Mouse (Mus musculus): ENCODE data around the gene Clrn3.

DNA sequence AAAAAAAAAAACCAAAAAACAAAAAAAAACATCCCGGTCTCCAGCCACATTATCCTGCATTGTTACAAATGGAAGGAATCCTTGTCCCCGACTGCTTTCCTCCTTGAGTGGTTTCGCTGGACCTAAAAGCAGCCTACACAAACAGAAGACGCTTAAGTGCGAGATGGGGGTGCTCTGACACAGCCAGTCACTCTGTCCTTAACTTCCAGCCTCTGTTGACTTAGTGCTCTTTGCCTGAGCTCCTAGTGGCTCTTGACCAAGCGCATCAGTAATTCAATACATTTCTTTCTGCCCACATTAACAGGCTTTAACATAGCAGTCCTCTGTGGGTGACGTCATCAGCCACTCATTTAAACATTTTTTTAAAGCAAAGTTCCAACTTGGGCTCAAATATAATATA is 17.5 kb upstream of the Clrn3 start:
- TF ChIP-seq POLR2A (IDR thresholded peaks at IDR 0.05; ENCODE audit: borderline replicate concordance, extremely low read depth, insufficient read depth, insufficient read length, poor library complexity, severe bottlenecking) = no peak
- TF ChIP-seq CTCF (IDR thresholded peaks at IDR 0.05; ENCODE audit: borderline replicate concordance, extremely low read depth, insufficient read depth, insufficient read length) = no peak

All from brain, embryonic 14.5 days (tissue).